Mouse (Mus musculus): Measurements from ENCODE around the gene Scn1b. TPM values are rescaled to one million over a fixed set of nuclear protein-coding genes. Genes with fewer than 3 reads are reported as not detected.
A peak's percentile ranks its signal among the peaks of the same experiment; 100 is the strongest.

Scn1b gene
- polyA plus RNA-seq, 1 experiment from 2014 or later = 0.60 TPM

GRCm38 (mm10) chr7:31162324-31162723 lies 35.5 kb upstream of the Scn1b start:
- no peaks in the 10 kb centered on the region for H3K27me3 ChIP-seq (ENCODE audit: control insufficient read depth, insufficient read depth, low read length)
- no peak overlapping the region for H3K4me3 ChIP-seq (ENCODE audit: low read depth, low read length)
- ATAC-seq (ENCODE audit: low FRiP score) (no peak), DNase-seq (ENCODE audit: low spot score) (no peak)
- no peak overlapping the region for H3K27ac ChIP-seq (ENCODE audit: low read depth, low read length)
- no peak overlapping the region for H3K9ac ChIP-seq (ENCODE audit: low read depth, low read length)
- H3K4me1 ChIP-seq (replicated peaks; ENCODE audit: control insufficient read depth, insufficient read depth, low read length) = no peaks in the 10 kb centered on the region
- no peaks in the 10 kb centered on the region for H3K36me3 ChIP-seq (ENCODE audit: control insufficient read depth, insufficient read depth, low read length)
- H3K4me2 ChIP-seq (replicated peaks; ENCODE audit: low read depth, low read length) = no peak overlapping the region
- 68% methylated on average over 11 of the region's 11 CpGs for WGBS
- H3K9me3 ChIP-seq (ENCODE audit: control insufficient read depth, low read length) = no peaks in the 10 kb centered on the region

DNA sequence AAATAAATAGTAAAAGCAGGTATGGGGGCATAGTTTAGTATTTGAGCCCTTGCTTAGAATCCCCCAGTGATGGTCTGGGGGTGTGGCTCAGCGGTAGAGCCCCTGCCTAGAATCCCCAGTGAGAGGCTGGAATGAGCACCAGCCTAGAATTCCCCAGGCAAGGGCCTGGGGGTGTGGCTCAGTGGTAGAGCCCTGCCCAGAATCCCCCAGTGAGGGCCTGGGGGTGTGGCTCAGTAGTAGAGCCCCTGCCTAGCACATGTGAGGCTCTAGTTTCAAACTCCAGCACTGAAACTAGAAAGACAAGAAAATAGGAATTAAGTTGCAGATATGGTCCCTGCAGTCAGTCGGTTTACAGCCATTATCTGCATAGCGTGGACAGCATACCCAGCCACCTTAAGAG lies 35.0 kb upstream of the Scn1b start:
- no peaks in the 10 kb centered on the region for H3K9me3 ChIP-seq (ENCODE audit: control insufficient read depth, low read length)
- H3K4me2 ChIP-seq (replicated peaks; ENCODE audit: low read depth, low read length) = no peak overlapping the region
- no peaks in the 10 kb centered on the region for H3K27me3 ChIP-seq (ENCODE audit: control insufficient read depth, insufficient read depth, low read length)
- ATAC-seq (ENCODE audit: low FRiP score) (no peak), DNase-seq (ENCODE audit: low spot score) (no peak)
- H3K9ac ChIP-seq (ENCODE audit: low read depth, low read length) = no peak overlapping the region
- no peak overlapping the region for H3K27ac ChIP-seq (ENCODE audit: low read depth, low read length)
- WGBS = 58% methylated on average over 3 of the region's 3 CpGs
- H3K4me3 ChIP-seq (ENCODE audit: low read depth, low read length) = no peak overlapping the region
- H3K36me3 ChIP-seq (ENCODE audit: control insufficient read depth, insufficient read depth, low read length) = no peaks in the 10 kb centered on the region
- no peaks in the 10 kb centered on the region for H3K4me1 ChIP-seq (replicated peaks; ENCODE audit: control insufficient read depth, insufficient read depth, low read length)

GRCm38 (mm10) chr7:31161246-31161645 lies 34.4 kb upstream of the Scn1b start:
- Histone ChIP-seq H3K9ac (ENCODE audit: low read depth, low read length) (no peak overlapping the region), H3K36me3 (ENCODE audit: control insufficient read depth, insufficient read depth, low read length) (no peaks in the 10 kb centered on the region), H3K4me1 (replicated peaks; ENCODE audit: control insufficient read depth, insufficient read depth, low read length) (no peaks in the 10 kb centered on the region), H3K27ac (ENCODE audit: low read depth, low read length) (no peak overlapping the region), H3K4me2 (replicated peaks; ENCODE audit: low read depth, low read length) (no peak overlapping the region), H3K27me3 (ENCODE audit: control insufficient read depth, insufficient read depth, low read length) (no peaks in the 10 kb centered on the region), H3K9me3 (ENCODE audit: control insufficient read depth, low read length) (no peaks in the 10 kb centered on the region), H3K4me3 (ENCODE audit: low read depth, low read length) (no peak overlapping the region)
- 85% methylated on average over 3 of the region's 3 CpGs for WGBS
- DNase-seq (ENCODE audit: low spot score) (no peak), ATAC-seq (ENCODE audit: low FRiP score) (no peak)

DNA sequence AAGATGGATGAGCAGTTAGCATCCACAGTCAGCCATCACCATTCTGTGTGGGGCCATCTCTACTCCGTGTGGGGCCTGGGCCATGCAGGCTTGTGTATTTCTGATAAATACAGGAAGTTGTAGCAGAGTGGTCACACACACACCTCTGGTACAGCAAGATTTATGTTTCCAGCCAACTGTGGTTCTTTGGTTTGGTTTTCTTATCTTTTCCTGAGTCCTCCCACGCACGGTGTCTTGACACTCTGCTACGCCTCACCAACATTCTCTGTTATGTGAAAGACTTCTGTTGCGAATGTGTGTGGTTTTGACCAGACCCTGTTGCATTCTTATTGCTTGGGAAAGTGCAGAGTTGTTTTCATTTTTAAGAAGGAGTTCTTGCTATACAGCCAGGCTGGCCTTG lies 34.0 kb upstream of the Scn1b start:
- no peak for DNase-seq (ENCODE audit: low spot score)
- H3K27me3 ChIP-seq (ENCODE audit: control insufficient read depth, insufficient read depth, low read length) = no peaks in the 10 kb centered on the region
- ATAC-seq (ENCODE audit: low FRiP score) = no peak
- H3K36me3 ChIP-seq (ENCODE audit: control insufficient read depth, insufficient read depth, low read length) = no peaks in the 10 kb centered on the region
- no peak overlapping the region for H3K4me3 ChIP-seq (ENCODE audit: low read depth, low read length)
- WGBS = 90% methylated on average over 5 of the region's 5 CpGs
- no peaks in the 10 kb centered on the region for H3K4me1 ChIP-seq (replicated peaks; ENCODE audit: control insufficient read depth, insufficient read depth, low read length)
- H3K4me2 ChIP-seq (replicated peaks; ENCODE audit: low read depth, low read length) = no peak overlapping the region
- no peak overlapping the region for H3K9ac ChIP-seq (ENCODE audit: low read depth, low read length)
- H3K9me3 ChIP-seq (ENCODE audit: control insufficient read depth, low read length) = no peaks in the 10 kb centered on the region
- no peak overlapping the region for H3K27ac ChIP-seq (ENCODE audit: low read depth, low read length)

DNA sequence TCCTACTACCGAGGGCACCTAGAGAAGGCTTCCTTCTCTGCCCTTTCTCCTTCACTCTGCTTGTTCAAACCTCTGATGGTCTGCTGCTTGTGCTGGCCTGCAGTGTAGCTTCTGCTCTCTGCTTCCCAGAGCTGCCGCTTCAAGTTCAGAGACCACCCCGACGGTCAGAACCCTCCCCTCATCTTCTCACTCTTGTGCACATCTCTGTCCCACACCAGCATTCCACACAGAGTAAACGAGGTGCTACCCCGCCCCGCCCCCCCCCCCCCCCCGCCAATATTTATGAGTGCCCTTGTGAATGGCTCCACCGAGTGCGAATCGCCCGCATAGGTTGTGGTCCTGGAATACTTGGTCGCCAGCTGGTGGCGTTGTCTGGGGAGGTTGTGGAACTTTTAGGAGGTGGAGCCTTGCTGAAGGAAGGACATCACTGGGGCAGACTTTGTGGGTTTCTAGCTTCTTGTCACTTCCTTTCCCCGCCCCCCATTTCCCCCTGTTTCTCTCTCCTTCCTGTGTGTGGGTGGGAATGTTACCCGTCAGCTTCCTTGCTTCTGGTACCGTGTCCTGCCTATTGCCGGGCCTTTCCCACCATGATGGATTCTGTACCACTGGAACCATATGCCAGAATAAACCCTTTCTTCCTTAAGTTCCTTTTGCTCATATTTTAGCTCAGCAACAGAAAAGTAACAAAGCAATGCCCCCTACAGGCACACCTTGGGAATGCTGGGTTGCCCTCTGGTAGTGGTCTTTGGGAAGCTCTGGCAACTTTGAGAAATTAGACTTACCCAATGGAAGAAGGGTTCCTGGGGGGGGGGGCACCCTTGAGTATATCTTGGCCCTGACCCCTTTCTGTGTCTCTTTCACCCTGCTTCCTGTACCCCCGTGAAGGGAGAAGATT lies 29.5 kb upstream of the Scn1b start:
- Histone ChIP-seq H3K9me3 (ENCODE audit: control insufficient read depth, low read length) (no peaks in the 10 kb centered on the region), H3K9ac (ENCODE audit: low read depth, low read length) (no peak overlapping the region), H3K36me3 (ENCODE audit: control insufficient read depth, insufficient read depth, low read length) (no peaks in the 10 kb centered on the region), H3K27ac (ENCODE audit: low read depth, low read length) (no peak overlapping the region), H3K4me1 (replicated peaks; ENCODE audit: control insufficient read depth, insufficient read depth, low read length) (0 out of 2 replicates have a peak, but pooled peaks cover 6% of the 10 kb centered on the region), H3K27me3 (ENCODE audit: control insufficient read depth, insufficient read depth, low read length) (no peaks in the 10 kb centered on the region), H3K4me3 (ENCODE audit: low read depth, low read length) (no peak overlapping the region), H3K4me2 (replicated peaks; ENCODE audit: low read depth, low read length) (no peak overlapping the region)
- DNase-seq (ENCODE audit: low spot score) = peak; percentile 46
- no peak for ATAC-seq (ENCODE audit: low FRiP score)
- 42% methylated on average over 12 of the region's 19 CpGs for WGBS

DNA sequence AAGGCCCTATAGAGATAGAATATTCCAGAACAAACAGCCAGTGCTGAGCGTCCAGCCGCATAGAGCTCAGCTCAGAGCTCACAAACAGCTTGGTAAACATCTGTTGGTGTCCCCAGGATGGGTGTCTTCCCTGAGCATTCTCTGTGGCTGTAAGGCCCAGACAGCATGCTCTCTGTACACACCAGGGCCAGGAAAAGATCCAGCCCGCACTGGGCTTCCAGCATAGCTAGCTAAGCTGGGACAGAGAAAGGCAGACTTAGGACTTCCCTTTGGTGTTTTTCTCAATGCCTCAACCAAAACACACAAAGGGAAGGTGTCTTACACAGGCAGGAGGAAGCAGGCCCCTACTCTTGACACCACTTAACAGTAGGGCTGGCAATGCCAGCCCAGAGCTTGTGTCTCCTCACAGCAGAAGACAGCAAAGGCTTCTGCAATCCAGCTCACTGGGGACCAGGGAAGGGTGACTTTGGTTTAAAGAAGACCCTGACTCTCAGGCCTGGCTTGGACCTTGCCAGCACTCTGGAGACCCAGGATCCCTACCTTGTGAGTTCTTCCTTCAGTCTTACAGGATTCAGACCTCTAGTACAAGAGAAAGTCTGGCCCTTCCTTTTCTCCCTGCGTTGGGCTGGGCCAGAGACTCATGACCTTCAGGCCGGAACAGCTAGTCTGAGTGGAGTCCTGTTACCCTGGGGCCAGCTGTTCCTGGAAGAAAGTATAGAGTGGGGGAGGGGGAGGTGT lies 28.7 kb upstream of the Scn1b start, which contains the start of gene Gramd1a:
Gramd1a (minus strand) TSS at position 601 of the 738 bp plus-strand sequence.
- Histone ChIP-seq H3K36me3 (ENCODE audit: control insufficient read depth, insufficient read depth, low read length) (no peaks in the 10 kb centered on the region), H3K27me3 (ENCODE audit: control insufficient read depth, insufficient read depth, low read length) (no peaks in the 10 kb centered on the region), H3K4me2 (replicated peaks; ENCODE audit: low read depth, low read length) (no peak within 1 kb of the TSS), H3K27ac (ENCODE audit: low read depth, low read length) (no peak within 1 kb of the TSS), H3K9me3 (ENCODE audit: control insufficient read depth, low read length) (no peaks in the 10 kb centered on the region), H3K4me3 (ENCODE audit: low read depth, low read length) (no peak within 1 kb of the TSS), H3K4me1 (replicated peaks; ENCODE audit: control insufficient read depth, insufficient read depth, low read length) (0 out of 2 replicates have a peak, but pooled peaks cover 6% of the 10 kb centered on the region), H3K9ac (ENCODE audit: low read depth, low read length) (no peak within 1 kb of the TSS)
- WGBS = 63% methylated on average over 5 of the region's 5 CpGs
- DNase-seq (ENCODE audit: low spot score) = peak; percentile 20
- no peak for ATAC-seq (ENCODE audit: low FRiP score)

- H3K9ac ChIP-seq (ENCODE audit: low read depth, low read length) = no peak overlapping the region
- no peak for ATAC-seq (ENCODE audit: low FRiP score)
- H3K4me1 ChIP-seq (replicated peaks; ENCODE audit: control insufficient read depth, insufficient read depth, low read length) = 0 out of 2 replicates have a peak, but pooled peaks cover 6% of the 10 kb centered on the region
- no peak overlapping the region for H3K4me3 ChIP-seq (ENCODE audit: low read depth, low read length)
- no peaks in the 10 kb centered on the region for H3K27me3 ChIP-seq (ENCODE audit: control insufficient read depth, insufficient read depth, low read length)
- 90% methylated on average over 6 of the region's 6 CpGs for WGBS
- no peak overlapping the region for H3K27ac ChIP-seq (ENCODE audit: low read depth, low read length)
- no peak for DNase-seq (ENCODE audit: low spot score)
- no peaks in the 10 kb centered on the region for H3K9me3 ChIP-seq (ENCODE audit: control insufficient read depth, low read length)
- H3K4me2 ChIP-seq (replicated peaks; ENCODE audit: low read depth, low read length) = no peak overlapping the region
- no peaks in the 10 kb centered on the region for H3K36me3 ChIP-seq (ENCODE audit: control insufficient read depth, insufficient read depth, low read length)
These were observed 26.9 kb upstream of the Scn1b start for GRCm38 (mm10) chr7:31153536-31154320.
